Mouse (Mus musculus): ENCODE measurements at regions not wholly inside any gene's neighbourhood (a gene's known extent, or its start where the extent isn't known, plus 50 kb on each side); places are given as distances from the start of the nearest gene placed in this dataset.
A peak's percentile ranks its signal among the peaks of the same experiment; 100 is the strongest.

DNA sequence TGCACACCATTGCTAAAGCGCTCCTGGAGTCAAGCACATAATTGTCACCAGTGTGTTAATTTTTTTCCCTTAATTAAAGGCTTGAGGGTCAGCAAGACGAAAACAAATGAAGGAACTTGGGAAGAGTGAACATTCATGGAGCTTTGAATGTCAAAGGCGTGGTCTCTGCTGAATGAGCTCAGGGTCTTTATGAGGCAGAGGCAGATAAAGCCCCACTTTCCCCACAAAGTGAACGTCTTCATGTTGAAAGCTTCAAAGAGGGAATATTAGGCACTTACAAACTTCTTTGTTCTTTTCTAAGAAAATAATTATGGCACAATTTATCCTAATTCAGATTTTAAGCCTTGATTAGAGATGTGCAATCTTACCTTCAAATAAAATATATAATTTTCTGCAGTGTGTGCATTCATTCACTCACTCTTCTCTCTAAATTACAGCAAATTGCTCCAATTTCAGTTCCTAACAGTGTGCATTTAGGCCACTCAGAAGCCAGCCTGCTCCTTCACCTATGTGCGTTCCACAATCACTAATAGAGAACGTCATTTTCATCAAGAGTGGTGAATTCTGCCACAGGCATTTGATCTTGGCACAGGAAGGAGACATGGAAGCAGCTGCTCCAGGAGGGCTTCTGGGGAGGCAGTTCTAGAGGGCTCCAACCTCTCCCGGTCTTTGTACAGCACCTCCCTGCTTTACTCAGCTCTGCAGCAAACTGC is 412.1 kb downstream of the Sox11 start:
- no peak for ATAC-seq (replicated peaks)
- no peaks in the 10 kb centered on the region for H3K27me3 ChIP-seq (replicated peaks)
- WGBS: 61% methylated on average over 7 of the region's 7 CpGs
- no peak overlapping the region for H3K9ac ChIP-seq
- H3K4me1 ChIP-seq: no peaks in the 10 kb centered on the region
- no peaks in the 10 kb centered on the region for H3K9me3 ChIP-seq
- no peak overlapping the region for H3K4me3 ChIP-seq
- H3K27ac ChIP-seq: no peak overlapping the region
- no peaks in the 10 kb centered on the region for H3K36me3 ChIP-seq (replicated peaks)
- H3K4me2 ChIP-seq: no peak overlapping the region

DNA sequence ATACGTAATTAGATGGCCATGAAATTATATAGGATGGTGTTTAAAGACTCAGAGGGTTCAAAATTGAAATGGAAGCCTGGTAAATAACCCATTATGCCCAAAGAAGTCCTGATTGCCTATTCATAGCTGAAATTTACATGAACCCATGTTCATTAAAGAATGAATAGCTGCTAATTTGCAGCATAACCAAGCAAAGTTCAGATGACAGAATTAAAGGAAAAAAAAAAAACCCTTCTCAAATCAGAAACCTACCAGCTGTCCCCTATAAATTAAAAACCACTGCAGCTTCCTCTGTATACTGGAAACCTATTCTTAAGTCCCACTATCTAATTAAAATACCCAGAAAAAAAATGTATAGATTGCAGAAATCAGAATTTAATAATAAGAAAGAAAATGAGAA is 436.2 kb downstream of the Sox11 start:
- H3K27ac ChIP-seq: no peak overlapping the region
- H3K27me3 ChIP-seq (replicated peaks): no peaks in the 10 kb centered on the region

DNA sequence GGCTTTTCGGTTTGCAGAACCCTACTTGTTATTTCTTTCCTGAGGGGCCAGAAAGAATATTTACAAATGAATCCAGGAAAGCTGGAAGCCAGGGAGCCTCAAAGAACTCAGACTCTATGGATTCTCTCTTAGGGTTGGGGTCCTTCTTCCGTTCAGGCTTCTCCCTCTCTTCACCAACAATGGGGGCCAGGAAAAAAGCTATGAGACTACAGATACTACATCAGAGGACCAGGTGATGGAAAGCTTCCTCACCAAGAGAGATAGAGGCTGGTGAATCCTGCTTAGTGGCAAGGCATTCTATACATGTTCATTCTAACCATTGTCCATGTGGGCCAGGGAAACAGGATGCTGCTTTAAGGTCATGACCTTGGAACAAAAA is 434.9 kb downstream of the Cmpk2 start:
- Histone ChIP-seq H3K27me3 (replicated peaks) (no peaks in the 10 kb centered on the region), H3K4me3 (peak overlapping the region; percentile 38), H3K36me3 (replicated peaks) (no peaks in the 10 kb centered on the region), H3K9ac (peak overlapping the region; percentile 45; the same call in 1 of the 2 replicates), H3K9me3 (no peaks in the 10 kb centered on the region), H3K27ac (peak overlapping the region; percentile 92), H3K4me2 (peak overlapping the region; percentile 68), H3K4me1 (peaks cover 21% of the 10 kb centered on the region)
- ATAC-seq (replicated peaks): no peak
- WGBS: 6% methylated on average over 2 of the region's 2 CpGs

More for the DNA sequence above, 436.2 kb downstream of the Sox11 start:
- ATAC-seq (replicated peaks): no peak
- H3K36me3 ChIP-seq (replicated peaks): no peaks in the 10 kb centered on the region
- H3K4me1 ChIP-seq: peaks cover 21% of the 10 kb centered on the region
- WGBS: 74% methylated on average over 1 of the region's 1 CpGs
- no peak overlapping the region for H3K9ac ChIP-seq
- H3K4me3 ChIP-seq: no peak overlapping the region
- H3K9me3 ChIP-seq: no peaks in the 10 kb centered on the region
- no peak overlapping the region for H3K4me2 ChIP-seq

DNA sequence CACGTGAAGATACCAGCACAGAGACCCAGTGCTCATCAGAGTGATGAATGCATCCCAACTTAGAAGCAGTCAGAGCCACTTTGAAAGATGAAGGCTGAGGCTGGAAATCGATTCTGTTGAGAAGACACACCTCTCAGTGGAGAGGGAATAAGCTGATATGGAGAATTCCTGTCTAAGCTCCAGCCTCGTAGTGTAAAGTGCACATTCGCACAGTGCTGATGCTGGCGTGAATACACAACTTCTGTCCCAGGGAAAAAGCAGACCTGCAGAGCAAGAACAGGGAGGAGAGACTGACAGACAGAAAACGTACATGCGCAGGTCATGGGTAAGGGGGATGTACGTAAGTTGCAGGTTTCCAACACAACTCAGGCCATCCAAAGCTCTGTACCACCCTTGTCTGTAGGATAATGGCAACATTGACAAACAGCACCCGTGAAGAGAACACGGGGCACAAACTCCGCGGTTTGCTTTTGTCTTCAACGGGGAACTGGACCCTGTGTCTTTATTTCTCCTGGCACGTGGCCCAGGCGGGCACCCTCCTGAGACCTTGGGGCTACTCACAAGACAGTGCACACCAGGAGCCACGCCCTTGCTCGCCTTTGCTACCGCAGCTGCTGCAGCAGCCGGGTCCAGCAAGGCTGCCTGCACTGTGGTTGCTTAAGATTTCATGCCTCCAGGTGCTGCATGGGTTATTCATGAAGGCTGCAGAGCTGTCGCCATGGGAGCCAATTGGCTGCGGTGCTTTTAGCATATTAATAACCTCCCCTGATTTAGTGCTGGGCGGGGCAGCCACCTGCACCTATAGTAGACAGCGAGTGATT is 434.3 kb downstream of the Cmpk2 start:
- Histone ChIP-seq H3K27me3 (replicated peaks) (no peaks in the 10 kb centered on the region), H3K4me3 (peak overlapping the region; percentile 38), H3K9ac (peak overlapping the region; percentile 45), H3K36me3 (replicated peaks) (no peaks in the 10 kb centered on the region), H3K9me3 (no peaks in the 10 kb centered on the region), H3K4me2 (peak overlapping the region; percentile 68), H3K27ac (peak overlapping the region; percentile 92), H3K4me1 (peaks cover 21% of the 10 kb centered on the region)
- ATAC-seq (replicated peaks): peak; percentile 98
- WGBS: 11% methylated on average over 23 of the region's 23 CpGs

DNA sequence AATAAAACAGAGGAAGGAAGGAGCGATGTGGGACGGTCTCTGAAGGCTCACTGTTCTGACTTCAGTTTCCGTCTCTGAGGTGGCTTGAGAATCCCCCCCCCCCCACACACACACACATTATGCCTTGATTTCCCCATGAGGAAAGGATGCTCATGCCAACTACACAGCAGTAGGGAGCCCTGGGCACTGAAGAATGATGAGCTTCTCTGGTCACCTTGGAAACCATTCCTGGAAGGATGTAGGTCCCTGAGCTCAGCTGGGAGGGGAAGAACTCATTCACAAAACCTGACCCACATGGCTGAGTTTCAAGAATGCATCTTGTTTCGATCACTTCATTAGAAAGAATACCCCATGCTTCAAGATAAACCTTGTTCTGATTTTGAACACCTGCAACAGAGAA is 422.2 kb downstream of the Cmpk2 start:
- H3K9me3 ChIP-seq: no peaks in the 10 kb centered on the region
- ATAC-seq (replicated peaks): no peak
- WGBS: 44% methylated on average over 4 of the region's 4 CpGs
- no peak overlapping the region for H3K4me3 ChIP-seq
- H3K27ac ChIP-seq: no peak overlapping the region
- H3K4me1 ChIP-seq: peaks cover 17% of the 10 kb centered on the region
- no peaks in the 10 kb centered on the region for H3K27me3 ChIP-seq (replicated peaks)
- no peak overlapping the region for H3K9ac ChIP-seq
- H3K36me3 ChIP-seq (replicated peaks): no peaks in the 10 kb centered on the region
- H3K4me2 ChIP-seq: no peak overlapping the region

DNA sequence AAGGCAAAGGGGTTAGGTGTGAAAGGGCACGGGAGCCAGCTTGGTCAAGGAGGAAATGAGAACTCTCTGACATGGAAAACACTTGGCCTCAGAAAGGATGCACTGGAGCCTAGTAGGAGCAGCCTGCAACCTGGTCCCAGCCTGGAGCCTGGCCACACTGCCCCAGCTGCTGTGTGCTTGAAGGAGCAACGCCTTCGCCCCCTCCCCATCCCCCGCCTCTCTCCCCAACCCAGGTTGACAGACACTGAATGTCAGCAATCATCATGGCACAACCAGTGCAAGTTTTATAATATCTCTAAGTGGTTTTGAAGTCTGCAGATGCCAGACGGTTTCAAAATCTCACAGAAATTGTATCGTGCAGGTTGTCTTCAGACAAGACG is 417.6 kb downstream of the Cmpk2 start:
- Histone ChIP-seq H3K4me1 (peaks cover 46% of the 10 kb centered on the region), H3K9me3 (no peaks in the 10 kb centered on the region), H3K27ac (peak overlapping the region; percentile 85), H3K27me3 (replicated peaks) (no peaks in the 10 kb centered on the region), H3K36me3 (replicated peaks) (no peaks in the 10 kb centered on the region), H3K9ac (0 out of 2 replicates have a peak overlapping the region, but pooled peaks have one; percentile 6), H3K4me2 (peak overlapping the region; percentile 28; the same call in 1 of the 2 replicates), H3K4me3 (no peak overlapping the region)
- peak; percentile 66 for ATAC-seq (replicated peaks)
- 21% methylated on average over 7 of the region's 7 CpGs for WGBS

DNA sequence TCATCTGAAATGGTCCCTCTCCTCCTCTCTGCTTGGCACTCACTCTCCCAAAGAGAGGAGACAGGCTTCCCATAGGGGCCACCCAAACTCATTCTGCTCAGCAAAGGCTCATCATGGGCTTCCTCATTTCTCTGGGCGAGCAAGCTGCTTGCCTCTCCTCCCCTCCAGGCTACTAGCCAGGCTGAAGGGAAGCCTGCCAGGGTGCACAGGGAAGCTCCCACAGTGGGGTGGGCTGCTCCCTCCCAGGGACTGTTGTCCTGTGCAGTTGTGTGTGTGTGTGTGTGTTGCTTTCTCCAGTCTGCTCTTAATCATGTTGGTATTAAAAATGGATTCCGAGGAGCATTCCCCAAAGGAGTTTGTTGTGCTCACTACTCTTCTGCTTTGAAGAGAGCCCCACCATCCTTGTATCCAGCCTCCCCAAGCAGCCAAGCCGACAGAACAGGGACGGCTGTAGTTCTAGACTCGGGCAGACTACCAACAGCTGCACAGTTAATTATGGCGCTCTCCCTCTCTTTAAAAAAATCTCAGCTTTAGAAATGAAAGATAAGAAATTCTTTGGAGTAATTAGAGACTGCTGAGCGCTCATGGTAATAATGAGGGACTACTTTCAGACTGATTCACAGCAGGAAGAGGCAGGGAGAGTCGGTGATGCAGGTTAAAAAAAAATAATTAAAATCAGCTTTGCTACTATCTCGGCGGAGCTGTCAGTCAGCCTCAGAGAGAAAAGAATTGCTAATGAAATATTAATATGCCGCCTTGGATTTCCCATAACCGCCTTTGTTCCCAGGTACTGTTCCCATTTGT is 417.0 kb downstream of the Cmpk2 start:
- Histone ChIP-seq H3K9me3 (no peaks in the 10 kb centered on the region), H3K4me3 (no peak overlapping the region), H3K27ac (peak overlapping the region; percentile 85), H3K9ac (0 out of 2 replicates have a peak overlapping the region, but pooled peaks have one; percentile 6), H3K4me2 (peak overlapping the region; percentile 28), H3K4me1 (peaks cover 44% of the 10 kb centered on the region), H3K27me3 (replicated peaks) (no peaks in the 10 kb centered on the region), H3K36me3 (replicated peaks) (no peaks in the 10 kb centered on the region)
- WGBS: 8% methylated on average over 12 of the region's 12 CpGs
- ATAC-seq (replicated peaks): peak; percentile 78

DNA sequence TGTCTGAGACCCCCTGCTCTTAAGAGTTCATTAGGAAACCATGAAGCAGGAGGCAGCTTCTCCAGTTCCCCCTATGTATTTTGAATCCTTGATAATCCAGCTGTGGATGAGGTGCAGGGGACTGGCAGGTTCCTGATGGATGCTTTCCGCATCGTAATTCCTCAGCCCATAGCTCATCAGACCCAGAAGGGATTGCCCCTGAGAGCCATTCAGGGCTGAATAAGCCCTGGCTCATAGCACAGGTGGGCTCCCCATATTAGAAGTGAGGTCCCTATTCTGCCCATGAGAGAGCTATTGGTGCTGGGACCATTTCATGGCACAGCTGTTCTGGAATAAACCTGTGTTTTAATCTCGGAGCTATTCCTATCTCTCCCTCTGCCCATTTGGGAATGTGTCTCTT is 416.1 kb downstream of the Cmpk2 start:
- Histone ChIP-seq H3K4me3 (no peak overlapping the region), H3K9me3 (no peaks in the 10 kb centered on the region), H3K27ac (peak overlapping the region; percentile 85), H3K27me3 (replicated peaks) (no peaks in the 10 kb centered on the region), H3K4me2 (no peak overlapping the region), H3K4me1 (peaks cover 41% of the 10 kb centered on the region), H3K36me3 (replicated peaks) (no peaks in the 10 kb centered on the region), H3K9ac (no peak overlapping the region)
- ATAC-seq (replicated peaks): no peak
- WGBS: 55% methylated on average over 3 of the region's 3 CpGs

DNA sequence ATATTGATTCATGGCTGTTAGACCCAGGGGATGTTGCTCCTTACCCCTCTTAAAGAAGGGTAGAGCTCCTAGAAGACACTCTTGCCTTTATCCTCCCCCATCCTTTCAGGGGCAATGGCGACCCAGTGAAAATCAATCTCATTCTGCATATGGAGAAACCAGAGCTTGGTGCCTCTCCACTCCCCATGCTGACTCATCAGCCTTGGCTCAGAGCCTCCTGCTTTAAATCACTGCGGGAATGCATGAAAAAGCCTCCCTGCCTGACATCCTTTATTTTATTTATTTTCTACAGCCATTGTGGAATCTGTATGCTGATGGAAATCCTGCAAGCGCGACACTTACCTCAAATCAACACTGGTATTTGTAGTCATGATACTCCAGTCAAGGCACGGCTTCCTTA is 415.2 kb downstream of the Cmpk2 start:
- H3K4me2 ChIP-seq: no peak overlapping the region
- H3K27me3 ChIP-seq (replicated peaks): no peaks in the 10 kb centered on the region
- H3K4me1 ChIP-seq: peaks cover 41% of the 10 kb centered on the region
- peak overlapping the region; percentile 85 for H3K27ac ChIP-seq
- 19% methylated on average over 5 of the region's 5 CpGs for WGBS
- H3K9ac ChIP-seq: no peak overlapping the region
- no peaks in the 10 kb centered on the region for H3K36me3 ChIP-seq (replicated peaks)
- no peaks in the 10 kb centered on the region for H3K9me3 ChIP-seq
- ATAC-seq (replicated peaks): no peak
- H3K4me3 ChIP-seq: no peak overlapping the region

DNA sequence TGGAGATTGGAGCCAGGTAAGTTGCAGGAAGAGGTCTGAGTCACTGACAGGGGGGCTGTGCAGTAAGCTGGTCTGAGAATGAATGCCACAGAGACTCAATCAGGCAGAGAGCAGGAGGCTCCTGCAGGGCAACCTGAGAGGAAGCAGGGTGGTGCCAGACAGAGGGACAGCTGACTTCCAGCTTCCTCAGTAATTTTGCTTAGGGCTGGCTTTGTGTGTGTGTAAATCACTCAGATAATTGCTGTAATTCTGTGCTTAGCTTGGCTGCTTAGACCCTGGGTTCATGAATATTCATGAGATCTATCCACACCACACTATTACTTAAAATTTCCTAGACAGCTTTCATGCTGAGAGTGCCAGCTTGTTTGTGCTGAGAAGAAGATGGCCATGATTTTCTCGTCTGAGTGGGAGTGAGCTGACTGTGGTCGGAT is 408.7 kb downstream of the Cmpk2 start:
- Histone ChIP-seq H3K9ac (no peak overlapping the region), H3K4me2 (no peak overlapping the region)

DNA sequence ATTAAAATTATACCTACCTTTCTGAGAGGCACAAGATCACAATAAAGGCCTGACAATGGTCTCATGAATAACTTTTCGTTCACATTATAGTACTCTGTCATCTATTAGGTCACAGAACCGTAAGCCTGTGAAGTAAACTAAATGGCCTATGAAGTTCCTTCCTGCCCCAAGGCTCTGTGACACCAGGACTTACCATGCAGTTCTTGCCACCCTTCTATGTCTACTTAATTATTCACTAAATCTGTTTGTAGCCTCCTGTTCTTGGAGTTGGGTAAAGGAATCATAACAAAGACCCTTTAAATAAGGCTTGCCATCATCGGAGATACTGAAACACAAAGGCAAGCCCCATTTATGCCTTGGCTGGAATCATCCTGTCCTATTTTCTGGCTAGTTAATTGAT is 408.3 kb downstream of the Cmpk2 start:
- Histone ChIP-seq H3K9ac (no peak overlapping the region), H3K4me2 (no peak overlapping the region), H3K9me3 (no peaks in the 10 kb centered on the region), H3K4me3 (no peak overlapping the region), H3K36me3 (replicated peaks) (no peaks in the 10 kb centered on the region), H3K4me1 (peaks cover 10% of the 10 kb centered on the region), H3K27me3 (replicated peaks) (no peaks in the 10 kb centered on the region), H3K27ac (peak overlapping the region; percentile 77)
- ATAC-seq (replicated peaks): no peak
- 58% methylated on average over 3 of the region's 3 CpGs for WGBS

More for the DNA sequence above, 408.7 kb downstream of the Cmpk2 start:
- Histone ChIP-seq H3K4me3 (no peak overlapping the region), H3K27me3 (replicated peaks) (no peaks in the 10 kb centered on the region), H3K27ac (peak overlapping the region; percentile 77), H3K4me1 (peaks cover 10% of the 10 kb centered on the region), H3K36me3 (replicated peaks) (no peaks in the 10 kb centered on the region), H3K9me3 (no peaks in the 10 kb centered on the region)
- 29% methylated on average over 2 of the region's 2 CpGs for WGBS
- ATAC-seq (replicated peaks): peak; percentile 52; the same call in 1 of the 2 replicates

DNA sequence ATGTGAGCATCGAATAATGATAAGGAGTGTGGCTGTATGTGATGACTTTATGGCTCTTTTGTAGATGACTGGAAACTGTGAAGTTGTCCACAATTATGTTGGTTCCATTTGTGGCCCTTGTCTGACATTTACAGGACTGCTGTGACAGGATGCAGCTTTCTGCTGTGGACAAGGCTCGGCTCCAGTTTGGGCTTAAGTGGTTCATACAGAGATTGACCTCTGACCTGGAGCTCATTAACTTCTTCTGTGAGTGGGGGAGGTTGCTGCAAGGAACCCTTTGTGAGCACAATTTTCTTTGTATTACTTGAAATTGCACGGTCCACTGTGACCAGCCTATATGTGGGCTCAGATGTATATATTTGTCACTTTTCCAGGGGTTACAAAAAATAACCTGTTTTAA is 403.5 kb downstream of the Cmpk2 start:
- Histone ChIP-seq H3K4me3 (no peak overlapping the region), H3K9ac (no peak overlapping the region), H3K27me3 (replicated peaks) (no peaks in the 10 kb centered on the region), H3K4me2 (no peak overlapping the region), H3K36me3 (replicated peaks) (no peaks in the 10 kb centered on the region), H3K27ac (no peak overlapping the region), H3K9me3 (no peaks in the 10 kb centered on the region), H3K4me1 (peaks cover 3% of the 10 kb centered on the region)
- no peak for ATAC-seq (replicated peaks)
- 36% methylated on average over 3 of the region's 3 CpGs for WGBS
